Mouse (Mus musculus) induced T-regulatory cell, adult 2 months (primary cell): ENCODE data around the gene Opalin.
A peak's percentile ranks its signal among the peaks of the same experiment; 100 is the strongest.

Source experiments
- DNase-seq: peaks from one replicate; pipeline ENCODE4 v3.0.0-alpha.2; 2012; ENCODE audit warnings: low read depth

Gene Opalin

DNA sequence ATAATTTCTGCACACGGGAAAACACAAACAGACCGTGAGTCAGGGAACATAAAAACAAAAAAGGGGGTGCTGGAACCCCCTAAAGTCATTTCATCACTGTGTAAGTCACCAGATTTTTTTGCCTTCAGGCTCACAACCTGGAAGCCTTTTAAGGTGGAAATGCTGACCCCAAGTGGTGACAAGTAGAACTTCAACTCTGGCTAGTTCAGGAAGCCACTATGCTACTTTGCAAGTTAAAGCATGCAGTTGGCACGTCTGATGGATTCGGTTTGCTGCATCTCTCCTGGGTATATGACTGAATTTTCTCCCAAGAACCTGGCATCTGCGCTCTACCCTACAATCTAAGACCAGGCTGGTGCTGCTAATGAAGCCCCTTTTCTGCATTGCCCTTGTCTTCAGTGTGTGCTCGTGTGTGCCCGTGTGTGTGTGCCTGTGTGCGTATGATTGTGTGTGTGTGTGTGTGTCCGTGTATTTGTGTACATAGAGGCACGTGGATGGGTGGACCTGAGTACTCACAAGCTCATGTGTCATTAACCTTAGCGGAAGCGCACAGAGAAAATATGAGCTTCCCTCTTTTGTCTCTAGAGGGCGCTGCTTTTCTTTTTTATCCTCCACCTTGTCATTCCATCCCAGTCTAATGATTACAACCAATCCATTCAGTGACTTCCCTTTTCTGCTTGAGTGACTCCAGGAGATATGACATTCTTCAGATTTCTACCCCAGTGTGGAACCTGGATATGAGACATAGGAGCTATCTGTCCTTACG, 60.8 kb downstream of the Opalin start:
- DNase-seq = peak; percentile 88

DNA sequence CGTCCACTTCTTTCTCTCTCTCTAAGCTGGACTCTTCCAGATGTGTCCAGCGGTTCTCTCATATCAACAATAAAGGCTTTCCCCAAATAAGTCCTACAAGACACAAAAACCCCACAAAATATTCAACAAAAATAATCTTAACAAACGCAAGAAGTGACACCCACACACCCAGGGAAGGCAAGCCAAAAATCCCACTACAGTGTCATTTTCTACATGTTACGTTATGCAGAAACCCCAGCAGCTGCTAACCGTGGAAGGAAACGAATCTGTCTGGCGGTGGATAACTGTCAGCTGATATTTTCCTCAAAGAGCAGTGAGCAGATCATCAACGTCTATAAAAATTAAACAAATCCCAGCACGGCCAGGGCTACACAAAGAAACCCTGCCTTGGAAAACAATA, 62.9 kb downstream of the Opalin start:
- DNase-seq = no peak

DNA sequence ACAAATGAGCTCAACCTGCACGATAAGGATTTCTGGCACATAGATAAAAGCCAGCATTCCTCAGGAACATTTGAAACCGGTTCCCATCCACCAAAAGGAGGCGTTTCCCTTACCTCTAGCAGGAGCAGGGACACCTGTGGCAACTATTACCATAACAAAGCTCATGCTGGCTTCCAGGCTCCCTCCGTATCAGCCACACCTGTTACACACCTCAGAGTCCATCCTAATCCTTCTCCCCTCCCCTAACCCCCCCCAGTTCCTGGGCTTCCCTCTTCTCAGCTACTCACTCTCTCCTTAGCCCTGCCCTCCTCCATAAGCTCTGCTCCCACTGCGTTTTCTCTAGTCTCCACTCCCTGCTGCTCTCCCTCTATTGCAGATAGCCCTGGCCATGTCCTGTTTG, 63.3 kb downstream of the Opalin start:
- DNase-seq = no peak
